Comparison of ENCODE assay signal across 9 mouse cellular contexts in the genomic region with DNA sequence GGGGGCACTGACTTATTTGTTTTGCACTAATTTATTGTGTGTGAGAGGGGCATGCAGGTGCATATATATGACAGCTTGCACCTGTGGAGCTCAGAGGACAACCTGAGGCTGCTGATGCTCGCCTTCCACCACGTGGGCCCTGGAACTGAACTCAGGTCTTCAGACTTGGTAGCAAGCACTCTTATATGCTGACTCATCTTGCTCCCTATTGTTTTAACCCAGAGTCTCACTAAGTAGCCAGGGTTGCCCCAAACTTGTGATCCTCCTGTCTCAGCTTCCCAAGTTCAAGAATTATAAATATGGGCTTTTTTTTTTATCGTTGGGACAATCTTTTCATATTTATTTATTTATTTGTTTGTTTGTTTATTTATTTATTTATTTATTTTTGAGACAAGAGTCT. TPM values are rescaled to one million over a fixed set of nuclear protein-coding genes. Genes with fewer than 3 reads are reported as not detected.
DNase-seq lines count a peak whose midpoint lies in the region; ATAC-seq lines count a peak whose summit lies in the region.
"Had no signal": no experiment of that assay in that cellular context is flagged by ENCODE, and none has a peak within 500 bp of the region (broad histone marks: within the 10 kb centered on the region; RNA-seq: fewer than 3 reads in every experiment).

No protein-coding gene starts in this region.

- H3K4me2 ChIP-seq in limb, embryonic 13.5 days (replicated peaks), result peak overlapping the region; percentile 84

- peaks cover 5% of the 10 kb centered on the region; the same call in 1 of the 2 replicates for H3K4me1 ChIP-seq in limb, embryonic 13.5 days

- H3K4me3 ChIP-seq in limb, embryonic 13.5 days, result no peak overlapping the region

- WGBS in limb, embryonic 13.5 days, result 51% methylated on average over 3 of the region's 3 CpGs

- no peak overlapping the region for H3K9ac ChIP-seq in limb, embryonic 13.5 days

- peaks cover 5% of the 10 kb centered on the region; the same call in 1 of the 2 replicates for H3K27me3 ChIP-seq in limb, embryonic 13.5 days

- no peak overlapping the region for H3K27ac ChIP-seq in limb, embryonic 13.5 days

- H3K36me3 ChIP-seq in limb, embryonic 13.5 days, result no peaks in the 10 kb centered on the region

- no peak for ATAC-seq in limb, embryonic 13.5 days (ENCODE audit: low FRiP score, low read depth)

- DNase-seq in cerebellum, adult 11-12 months, result peak; percentile 41
- no peak for DNase-seq in cerebellum, postnatal 4 days (ENCODE audit: low spot score in 2 of 2)
- DNase-seq in thymus, postnatal 4 days, result peak; percentile 26
- DNase-seq in thymus, postnatal 10 days (ENCODE audit: low spot score in 2 of 2), result no peak
- DNase-seq in spleen, postnatal 36 days (ENCODE audit: low spot score in 2 of 2), result no peak
- no peak for DNase-seq in layer of hippocampus, adult 9-11 months
- DNase-seq in lung, postnatal 36 days, result no peak

- no peaks in the 10 kb centered on the region for H3K9me3 ChIP-seq in limb, embryonic 13.5 days

RNA-seq across cellular contexts. Expression of gene Capn11, which starts 28.1 kb away (rescaled TPM):
- polyA plus RNA-seq in limb, embryonic 13.5 days (2015; fragmentation: Nextera tagmentation; extraction: Ambion mirVana), result 0.26 and 0.42 TPM in 2 replicates

RNA-seq across cellular contexts. Expression of gene Mymx, which starts 29.1 kb away (rescaled TPM):
- 26.5 and 26.7 TPM in 2 replicates for polyA plus RNA-seq in limb, embryonic 13.5 days (2015; fragmentation: Nextera tagmentation; extraction: Ambion mirVana)
- polyA plus RNA-seq: heart, embryonic 11.5 days had no signal

RNA-seq across cellular contexts. Expression of gene Slc29a1, which starts 31.6 kb away (rescaled TPM):
- 74.0 and 83.4 TPM in 2 replicates for polyA plus RNA-seq in limb, embryonic 13.5 days (2015; fragmentation: Nextera tagmentation; extraction: Ambion mirVana)

RNA-seq across cellular contexts. Expression of gene Mrpl14, which starts 55.1 kb away (rescaled TPM):
- 136 and 140 TPM in 2 replicates for polyA plus RNA-seq in limb, embryonic 13.5 days (2015; fragmentation: Nextera tagmentation; extraction: Ambion mirVana)

RNA-seq across cellular contexts. Expression of gene Tmem63b, which starts 55.7 kb away (rescaled TPM):
- 33.1 and 36.7 TPM in 2 replicates for polyA plus RNA-seq in limb, embryonic 13.5 days (2015; fragmentation: Nextera tagmentation; extraction: Ambion mirVana)

Comparison
In these comparisons a context has a peak if more than half of its experiments do, and no peak if none do; other contexts are left out.
1. DNase-seq: peak in cerebellum, adult 11-12 months (single experiment) and thymus, postnatal 4 days (single experiment); none in cerebellum, postnatal 4 days (0 of 2), thymus, postnatal 10 days (0 of 2), spleen, postnatal 36 days (0 of 2), layer of hippocampus, adult 9-11 months (single experiment) and lung, postnatal 36 days (single experiment).